Mouse (Mus musculus): Measurements from ENCODE around the gene Rhpn2. TPM values are rescaled to one million over a fixed set of nuclear protein-coding genes. Genes with fewer than 3 reads are reported as not detected.

Rhpn2 gene
- polyA plus RNA-seq, 1 experiment from 2014 or later = 32.4 TPM

GRCm38 (mm10) chr7:35396542-35397168 is 62.7 kb downstream of the Rhpn2 start, which contains the start of the genes Faap24 and Cep89:
Gene Faap24, minus strand, starts transcription at chr7:35396836.
Gene Cep89, plus strand, starts transcription at chr7:35397035.
- H3K4me2 ChIP-seq (ENCODE audit: low read depth, low read length) = peak within 1 kb of the TSS; percentile 93
- peaks cover 8% of the 10 kb centered on the region for H3K36me3 ChIP-seq (ENCODE audit: control insufficient read depth, insufficient read depth, low read length)
- H3K27ac ChIP-seq (ENCODE audit: low read length) = peak within 1 kb of the TSS; percentile 42; the same call in 1 of the 2 replicates
- no peaks in the 10 kb centered on the region for H3K9me3 ChIP-seq (replicated peaks; ENCODE audit: control insufficient read depth, low read length)
- peak; percentile 97 for ATAC-seq (ENCODE audit: insufficient read depth, low FRiP score)
- WGBS = under 1% methylated on average over 28 of the region's 28 CpGs
- H3K4me1 ChIP-seq (ENCODE audit: control insufficient read depth, insufficient read depth, low read length) = peaks cover 15% of the 10 kb centered on the region
- no peaks in the 10 kb centered on the region for H3K27me3 ChIP-seq (ENCODE audit: control insufficient read depth, insufficient read depth, low read length)
- peak within 1 kb of the TSS; percentile 81 for H3K9ac ChIP-seq (ENCODE audit: low read length)
- H3K4me3 ChIP-seq (replicated peaks; ENCODE audit: low read length) = peak within 1 kb of the TSS; percentile 66

DNA sequence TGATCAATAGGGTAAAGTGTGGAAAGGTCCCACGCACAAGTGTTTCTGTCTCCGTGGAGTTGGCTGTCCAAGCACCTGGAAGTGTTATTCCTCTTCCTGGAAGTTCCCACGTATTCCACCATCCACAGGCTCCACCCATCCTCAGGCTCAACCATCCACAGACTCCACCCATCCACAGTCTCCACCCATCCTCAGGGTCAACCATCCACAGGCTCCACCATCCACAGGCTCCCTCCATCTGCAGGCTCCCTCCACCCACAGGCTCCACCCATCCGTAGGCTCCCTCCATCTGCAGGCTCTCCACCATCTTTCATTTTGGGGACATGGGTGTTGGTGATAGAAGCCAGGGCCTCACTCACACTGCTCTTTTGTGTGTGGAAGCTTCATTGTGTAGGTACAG is 67.2 kb downstream of the Rhpn2 start:
- Histone ChIP-seq H3K36me3 (ENCODE audit: control insufficient read depth, insufficient read depth, low read length) (peaks cover 26% of the 10 kb centered on the region), H3K9ac (ENCODE audit: low read length) (no peak overlapping the region), H3K27ac (ENCODE audit: low read length) (no peak overlapping the region), H3K9me3 (replicated peaks; ENCODE audit: control insufficient read depth, low read length) (no peaks in the 10 kb centered on the region), H3K4me2 (ENCODE audit: low read depth, low read length) (no peak overlapping the region), H3K4me1 (ENCODE audit: control insufficient read depth, insufficient read depth, low read length) (peaks cover 6% of the 10 kb centered on the region), H3K27me3 (ENCODE audit: control insufficient read depth, insufficient read depth, low read length) (no peaks in the 10 kb centered on the region), H3K4me3 (replicated peaks; ENCODE audit: low read length) (no peak overlapping the region)
- 86% methylated on average over 4 of the region's 4 CpGs for WGBS
- no peak for ATAC-seq (ENCODE audit: insufficient read depth, low FRiP score)

DNA sequence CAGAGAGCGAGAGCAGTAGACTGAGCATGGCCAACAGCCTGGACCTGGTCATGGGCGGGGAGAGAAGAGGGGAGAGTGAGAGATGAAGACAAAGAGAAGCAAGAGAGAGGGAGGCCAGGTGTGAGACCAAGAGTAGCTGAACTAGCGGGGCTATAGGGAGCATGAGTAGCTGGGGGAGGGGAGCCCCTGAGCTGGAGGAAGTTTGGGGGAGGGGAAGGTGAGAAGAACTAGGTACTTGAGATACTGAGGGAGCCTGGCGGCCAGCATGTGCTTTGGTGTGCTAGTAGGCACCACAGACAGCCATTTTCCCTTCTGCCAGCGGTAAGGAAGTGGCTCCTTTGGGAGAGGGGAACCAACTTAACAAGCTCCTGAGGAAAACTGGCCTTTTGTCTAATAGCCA is 81.3 kb downstream of the Rhpn2 start:
- Histone ChIP-seq H3K9me3 (replicated peaks; ENCODE audit: control insufficient read depth, low read length) (no peaks in the 10 kb centered on the region), H3K4me3 (replicated peaks; ENCODE audit: low read length) (no peak overlapping the region), H3K36me3 (ENCODE audit: control insufficient read depth, insufficient read depth, low read length) (peaks cover 13% of the 10 kb centered on the region; the same call in 1 of the 2 replicates), H3K9ac (ENCODE audit: low read length) (no peak overlapping the region), H3K27me3 (ENCODE audit: control insufficient read depth, insufficient read depth, low read length) (no peaks in the 10 kb centered on the region), H3K4me2 (ENCODE audit: low read depth, low read length) (no peak overlapping the region), H3K27ac (ENCODE audit: low read length) (0 out of 2 replicates have a peak overlapping the region, but pooled peaks have one; percentile 15), H3K4me1 (ENCODE audit: control insufficient read depth, insufficient read depth, low read length) (no peaks in the 10 kb centered on the region)
- 69% methylated on average over 5 of the region's 5 CpGs for WGBS
- no peak for ATAC-seq (ENCODE audit: insufficient read depth, low FRiP score)

- no peak overlapping the region for H3K4me3 ChIP-seq (replicated peaks; ENCODE audit: low read length)
- peaks cover 8% of the 10 kb centered on the region; the same call in 1 of the 2 replicates for H3K36me3 ChIP-seq (ENCODE audit: control insufficient read depth, insufficient read depth, low read length)
- H3K4me2 ChIP-seq (ENCODE audit: low read depth, low read length) = no peak overlapping the region
- peak; percentile 71; the same call in 1 of the 2 replicates for ATAC-seq (ENCODE audit: insufficient read depth, low FRiP score)
- no peaks in the 10 kb centered on the region for H3K4me1 ChIP-seq (ENCODE audit: control insufficient read depth, insufficient read depth, low read length)
- no peak overlapping the region for H3K9ac ChIP-seq (ENCODE audit: low read length)
- 59% methylated on average over 9 of the region's 9 CpGs for WGBS
- H3K9me3 ChIP-seq (replicated peaks; ENCODE audit: control insufficient read depth, low read length) = no peaks in the 10 kb centered on the region
- peak overlapping the region; percentile 15; the same call in 1 of the 2 replicates for H3K27ac ChIP-seq (ENCODE audit: low read length)
- H3K27me3 ChIP-seq (ENCODE audit: control insufficient read depth, insufficient read depth, low read length) = no peaks in the 10 kb centered on the region
Observed at GRCm38 (mm10) chr7:35415801-35416653, 82.1 kb downstream of the Rhpn2 start.

GRCm38 (mm10) chr7:35416654-35416948 is 82.6 kb downstream of the Rhpn2 start:
- WGBS = 65% methylated on average over 5 of the region's 5 CpGs
- peak; percentile 50; the same call in 1 of the 2 replicates for ATAC-seq (ENCODE audit: insufficient read depth, low FRiP score)
- Histone ChIP-seq H3K9me3 (replicated peaks; ENCODE audit: control insufficient read depth, low read length) (no peaks in the 10 kb centered on the region), H3K9ac (ENCODE audit: low read length) (no peak overlapping the region), H3K27ac (ENCODE audit: low read length) (no peak overlapping the region), H3K4me1 (ENCODE audit: control insufficient read depth, insufficient read depth, low read length) (no peaks in the 10 kb centered on the region), H3K27me3 (ENCODE audit: control insufficient read depth, insufficient read depth, low read length) (no peaks in the 10 kb centered on the region), H3K4me3 (replicated peaks; ENCODE audit: low read length) (no peak overlapping the region), H3K4me2 (ENCODE audit: low read depth, low read length) (no peak overlapping the region), H3K36me3 (ENCODE audit: control insufficient read depth, insufficient read depth, low read length) (peaks cover 8% of the 10 kb centered on the region; the same call in 1 of the 2 replicates)

- H3K9ac ChIP-seq (ENCODE audit: low read length) = no peak overlapping the region
- H3K4me1 ChIP-seq (ENCODE audit: control insufficient read depth, insufficient read depth, low read length) = no peaks in the 10 kb centered on the region
- H3K36me3 ChIP-seq (ENCODE audit: control insufficient read depth, insufficient read depth, low read length) = peaks cover 5% of the 10 kb centered on the region; the same call in 1 of the 2 replicates
- no peak overlapping the region for H3K27ac ChIP-seq (ENCODE audit: low read length)
- 85% methylated on average over 10 of the region's 10 CpGs for whole genome bisulfite sequencing
- H3K27me3 ChIP-seq (ENCODE audit: control insufficient read depth, insufficient read depth, low read length) = no peaks in the 10 kb centered on the region
- no peaks in the 10 kb centered on the region for H3K9me3 ChIP-seq (replicated peaks; ENCODE audit: control insufficient read depth, low read length)
- ATAC-seq (ENCODE audit: insufficient read depth, low FRiP score) = no peak
- no peak overlapping the region for H3K4me2 ChIP-seq (ENCODE audit: low read depth, low read length)
- no peak overlapping the region for H3K4me3 ChIP-seq (replicated peaks; ENCODE audit: low read length)
Observed at GRCm38 (mm10) chr7:35423071-35423470, 89.1 kb downstream of the Rhpn2 start.

DNA sequence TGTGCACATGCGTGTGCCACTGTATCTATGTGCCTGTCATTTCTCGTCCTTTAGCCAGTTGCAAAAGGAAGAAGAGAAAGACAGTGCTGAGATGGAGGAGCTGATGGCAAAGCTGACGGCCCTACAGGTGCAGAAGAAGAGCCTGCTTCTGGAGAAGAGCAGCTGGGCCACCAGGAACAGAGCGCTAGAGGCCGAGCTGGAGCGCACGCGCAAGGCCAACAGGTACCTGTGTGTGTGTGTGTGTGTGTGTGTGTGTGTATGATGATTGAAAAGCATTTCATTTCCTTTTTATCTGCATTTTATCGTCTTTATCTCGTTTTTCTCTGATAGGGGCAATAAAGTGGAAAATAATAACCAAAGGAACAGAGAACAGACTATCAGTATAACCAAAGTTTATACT is 94.2 kb downstream of the Rhpn2 start:
- Histone ChIP-seq H3K4me1 (ENCODE audit: control insufficient read depth, insufficient read depth, low read length) (no peaks in the 10 kb centered on the region), H3K9me3 (replicated peaks; ENCODE audit: control insufficient read depth, low read length) (no peaks in the 10 kb centered on the region), H3K4me3 (replicated peaks; ENCODE audit: low read length) (no peak overlapping the region), H3K27ac (ENCODE audit: low read length) (no peak overlapping the region), H3K27me3 (ENCODE audit: control insufficient read depth, insufficient read depth, low read length) (no peaks in the 10 kb centered on the region), H3K4me2 (ENCODE audit: low read depth, low read length) (no peak overlapping the region), H3K36me3 (ENCODE audit: control insufficient read depth, insufficient read depth, low read length) (peaks cover 28% of the 10 kb centered on the region), H3K9ac (ENCODE audit: low read length) (no peak overlapping the region)
- no peak for ATAC-seq (ENCODE audit: insufficient read depth, low FRiP score)
- 86% methylated on average over 10 of the region's 10 CpGs for WGBS

DNA sequence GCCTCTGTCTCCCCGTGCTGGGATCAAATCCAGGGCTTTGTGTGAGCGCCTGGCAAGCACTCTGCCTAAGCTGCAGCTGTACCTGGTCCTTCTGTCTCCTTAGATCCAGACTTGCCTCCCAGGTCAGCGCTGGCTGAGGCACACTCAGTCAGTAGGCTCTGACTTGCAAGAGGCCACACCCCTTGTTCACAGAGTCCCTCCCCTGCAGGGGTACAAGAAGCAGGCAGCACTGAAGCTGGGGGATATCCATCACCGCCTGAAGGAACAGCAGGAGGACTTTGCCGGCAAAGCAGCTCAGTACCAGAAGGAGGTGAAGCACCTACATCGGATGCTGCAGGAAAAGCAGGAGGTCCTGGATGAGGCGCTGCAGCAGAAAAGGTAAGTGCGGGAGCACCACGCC is 101.3 kb downstream of the Rhpn2 start:
- no peak overlapping the region for H3K9ac ChIP-seq (ENCODE audit: low read length)
- H3K4me1 ChIP-seq (ENCODE audit: control insufficient read depth, insufficient read depth, low read length) = no peaks in the 10 kb centered on the region
- H3K9me3 ChIP-seq (replicated peaks; ENCODE audit: control insufficient read depth, low read length) = no peaks in the 10 kb centered on the region
- no peak overlapping the region for H3K4me2 ChIP-seq (ENCODE audit: low read depth, low read length)
- H3K27ac ChIP-seq (ENCODE audit: low read length) = no peak overlapping the region
- no peaks in the 10 kb centered on the region for H3K27me3 ChIP-seq (ENCODE audit: control insufficient read depth, insufficient read depth, low read length)
- peaks cover 30% of the 10 kb centered on the region for H3K36me3 ChIP-seq (ENCODE audit: control insufficient read depth, insufficient read depth, low read length)
- WGBS = 78% methylated on average over 9 of the region's 9 CpGs
- no peak for ATAC-seq (ENCODE audit: insufficient read depth, low FRiP score)
- no peak overlapping the region for H3K4me3 ChIP-seq (replicated peaks; ENCODE audit: low read length)
